Mouse (Mus musculus): ENCODE measurements around the gene Bckdhb. TPM values are rescaled to one million over a fixed set of nuclear protein-coding genes. Genes with fewer than 3 reads are reported as not detected.
"Not testable (repeated sequence)": the region's sequence is repeated elsewhere in the genome, so short reads cannot be mapped to it uniquely, and the experiment has no call there.

Bckdhb gene
- polyA plus RNA-seq, 1 experiment, result 0.19 TPM

- H3K36me3 ChIP-seq (ENCODE audit: control insufficient read depth), result no peaks in the 10 kb centered on the region; the same call in 1 of the 2 replicates
- H3K9me3 ChIP-seq (ENCODE audit: control insufficient read depth, low read length), result no peaks in the 10 kb centered on the region
- H3K4me3 ChIP-seq (replicated peaks), result no peak overlapping the region
- H3K4me1 ChIP-seq (ENCODE audit: control insufficient read depth), result no peaks in the 10 kb centered on the region
- TF ChIP-seq TAL1 (IDR thresholded peaks at IDR 0.05; ENCODE audit: low read length) (no peak), GATA1 (IDR thresholded peaks at IDR 0.05; ENCODE audit: low read length) (no peak)
- no peaks in the 10 kb centered on the region for H3K27me3 ChIP-seq (ENCODE audit: control insufficient read depth)
Measured at GRCm38 (mm10) chr9:84008961-84009360, 84.0 kb downstream of the Bckdhb start.

- Histone ChIP-seq H3K36me3 (ENCODE audit: control insufficient read depth) (no peaks in the 10 kb centered on the region), H3K9me3 (ENCODE audit: control insufficient read depth, low read length) (no peaks in the 10 kb centered on the region), H3K4me1 (ENCODE audit: control insufficient read depth) (no peaks in the 10 kb centered on the region), H3K4me3 (replicated peaks) (no peak overlapping the region), H3K27me3 (ENCODE audit: control insufficient read depth) (no peaks in the 10 kb centered on the region)
- TF ChIP-seq GATA1 (IDR thresholded peaks at IDR 0.05; ENCODE audit: low read length) (no peak), TAL1 (IDR thresholded peaks at IDR 0.05; ENCODE audit: low read length) (no peak)
Measured at GRCm38 (mm10) chr9:84011146-84011545, 86.2 kb downstream of the Bckdhb start.

GRCm38 (mm10) chr9:84018141-84018540 is 93.2 kb downstream of the Bckdhb start:
- not testable (repeated sequence) for H3K36me3 ChIP-seq (ENCODE audit: control insufficient read depth); H3K9me3 ChIP-seq (ENCODE audit: control insufficient read depth, low read length); H3K4me3 ChIP-seq (replicated peaks); H3K27me3 ChIP-seq (ENCODE audit: control insufficient read depth); H3K4me1 ChIP-seq (ENCODE audit: control insufficient read depth)

GRCm38 (mm10) chr9:84019627-84020026 is 94.7 kb downstream of the Bckdhb start:
- H3K4me3 ChIP-seq (replicated peaks), result no peak overlapping the region
- no peaks in the 10 kb centered on the region for H3K36me3 ChIP-seq (ENCODE audit: control insufficient read depth)
- no peaks in the 10 kb centered on the region for H3K27me3 ChIP-seq (ENCODE audit: control insufficient read depth)
- H3K9me3 ChIP-seq (ENCODE audit: control insufficient read depth, low read length), result no peaks in the 10 kb centered on the region
- TF ChIP-seq TAL1 (IDR thresholded peaks at IDR 0.05; ENCODE audit: low read length), result no peak
- TF ChIP-seq GATA1 (IDR thresholded peaks at IDR 0.05; ENCODE audit: low read length), result no peak
- H3K4me1 ChIP-seq (ENCODE audit: control insufficient read depth), result no peaks in the 10 kb centered on the region

- Histone ChIP-seq H3K4me1 (ENCODE audit: control insufficient read depth) (no peaks in the 10 kb centered on the region), H3K27me3 (ENCODE audit: control insufficient read depth) (no peaks in the 10 kb centered on the region), H3K9me3 (ENCODE audit: control insufficient read depth, low read length) (no peaks in the 10 kb centered on the region), H3K4me3 (replicated peaks) (no peak overlapping the region), H3K36me3 (ENCODE audit: control insufficient read depth) (no peaks in the 10 kb centered on the region)
- no peak for TF ChIP-seq TAL1 (IDR thresholded peaks at IDR 0.05; ENCODE audit: low read length)
- TF ChIP-seq GATA1 (IDR thresholded peaks at IDR 0.05; ENCODE audit: low read length), result no peak
Measured at GRCm38 (mm10) chr9:84021189-84021588, 96.2 kb downstream of the Bckdhb start.

- Histone ChIP-seq H3K4me1 (ENCODE audit: control insufficient read depth) (no peaks in the 10 kb centered on the region), H3K36me3 (ENCODE audit: control insufficient read depth) (no peaks in the 10 kb centered on the region)
Measured at GRCm38 (mm10) chr9:84028120-84028519, 103.2 kb downstream of the Bckdhb start.

GRCm38 (mm10) chr9:84030691-84031290 is 105.8 kb downstream of the Bckdhb start:
- no peaks in the 10 kb centered on the region for H3K9me3 ChIP-seq (ENCODE audit: control insufficient read depth, low read length)
- H3K27me3 ChIP-seq (ENCODE audit: control insufficient read depth), result no peaks in the 10 kb centered on the region

More at GRCm38 (mm10) chr9:84028120-84028519, 103.2 kb downstream of the Bckdhb start:
- no peaks in the 10 kb centered on the region for H3K9me3 ChIP-seq (ENCODE audit: control insufficient read depth, low read length)
- H3K4me3 ChIP-seq (replicated peaks), result no peak overlapping the region
- no peaks in the 10 kb centered on the region for H3K27me3 ChIP-seq (ENCODE audit: control insufficient read depth)
- no peak for TF ChIP-seq GATA1 (IDR thresholded peaks at IDR 0.05; ENCODE audit: low read length)
- no peak for TF ChIP-seq TAL1 (IDR thresholded peaks at IDR 0.05; ENCODE audit: low read length)

GRCm38 (mm10) chr9:84031406-84031805 is 106.5 kb downstream of the Bckdhb start:
- H3K36me3 ChIP-seq (ENCODE audit: control insufficient read depth), result no peaks in the 10 kb centered on the region
- no peaks in the 10 kb centered on the region for H3K4me1 ChIP-seq (ENCODE audit: control insufficient read depth)
- no peaks in the 10 kb centered on the region for H3K27me3 ChIP-seq (ENCODE audit: control insufficient read depth)
- H3K9me3 ChIP-seq (ENCODE audit: control insufficient read depth, low read length), result no peaks in the 10 kb centered on the region
- TF ChIP-seq GATA1 (IDR thresholded peaks at IDR 0.05; ENCODE audit: low read length), result no peak
- TF ChIP-seq TAL1 (IDR thresholded peaks at IDR 0.05; ENCODE audit: low read length), result no peak
- H3K4me3 ChIP-seq (replicated peaks), result no peak overlapping the region

More at GRCm38 (mm10) chr9:84030691-84031290, 105.8 kb downstream of the Bckdhb start:
- TF ChIP-seq GATA1 (IDR thresholded peaks at IDR 0.05; ENCODE audit: low read length) (no peak), TAL1 (IDR thresholded peaks at IDR 0.05; ENCODE audit: low read length) (no peak)
- no peaks in the 10 kb centered on the region for H3K36me3 ChIP-seq (ENCODE audit: control insufficient read depth)
- no peak overlapping the region for H3K4me3 ChIP-seq (replicated peaks)
- no peaks in the 10 kb centered on the region for H3K4me1 ChIP-seq (ENCODE audit: control insufficient read depth)

GRCm38 (mm10) chr9:84032669-84033341 is 107.9 kb downstream of the Bckdhb start:
- no peaks in the 10 kb centered on the region for H3K9me3 ChIP-seq (ENCODE audit: control insufficient read depth, low read length)
- no peak overlapping the region for H3K4me3 ChIP-seq (replicated peaks)
- H3K4me1 ChIP-seq (ENCODE audit: control insufficient read depth), result no peaks in the 10 kb centered on the region
- no peaks in the 10 kb centered on the region for H3K27me3 ChIP-seq (ENCODE audit: control insufficient read depth)
- no peak for TF ChIP-seq TAL1 (IDR thresholded peaks at IDR 0.05; ENCODE audit: low read length)
- no peak for TF ChIP-seq GATA1 (IDR thresholded peaks at IDR 0.05; ENCODE audit: low read length)
- H3K36me3 ChIP-seq (ENCODE audit: control insufficient read depth), result no peaks in the 10 kb centered on the region

Measured in erythroblast, embryonic 14.5 days (primary cell).